Mouse (Mus musculus) liver, postnatal 0 days (tissue): ENCODE results near the gene Tut1.

ENCODE experiments used
- CTCF ChIP-seq: sonication (generic); IDR thresholded peaks from 2 replicates; pipeline ENCODE4 v1.5.1; 2016; ENCODE audit warnings: antibody characterized with exemption, low read depth
- EP300 ChIP-seq: IDR thresholded peaks from 2 replicates; pipeline ENCODE4 v1.6.1; 2016; ENCODE audit warnings: antibody characterized with exemption, low read depth, mild to moderate bottlenecking

DNA sequence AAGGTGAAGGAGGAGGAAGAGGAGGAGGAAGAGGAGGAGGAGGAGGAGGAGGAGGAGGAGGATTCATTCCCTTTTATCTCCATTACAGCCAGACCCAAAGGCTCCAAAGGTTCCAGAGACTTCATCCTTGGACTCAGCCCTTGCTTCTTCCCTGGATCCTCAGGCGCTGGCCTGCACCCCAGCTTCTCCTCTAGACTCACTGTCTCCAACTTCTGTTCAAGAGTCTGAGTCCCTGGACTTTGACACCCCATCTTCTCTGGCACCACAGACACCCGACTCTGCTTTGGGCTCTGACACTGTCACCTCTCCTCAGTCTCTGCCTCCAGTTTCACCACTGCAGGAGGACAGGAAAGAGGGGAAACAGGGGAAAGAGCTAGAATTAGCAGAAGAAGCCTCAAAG, 8.6 kb downstream of the Tut1 start:
- TF ChIP-seq CTCF (no peak), EP300 (no peak)
